ENCODE assay signal across 10 mouse cellular contexts in the genomic region with DNA sequence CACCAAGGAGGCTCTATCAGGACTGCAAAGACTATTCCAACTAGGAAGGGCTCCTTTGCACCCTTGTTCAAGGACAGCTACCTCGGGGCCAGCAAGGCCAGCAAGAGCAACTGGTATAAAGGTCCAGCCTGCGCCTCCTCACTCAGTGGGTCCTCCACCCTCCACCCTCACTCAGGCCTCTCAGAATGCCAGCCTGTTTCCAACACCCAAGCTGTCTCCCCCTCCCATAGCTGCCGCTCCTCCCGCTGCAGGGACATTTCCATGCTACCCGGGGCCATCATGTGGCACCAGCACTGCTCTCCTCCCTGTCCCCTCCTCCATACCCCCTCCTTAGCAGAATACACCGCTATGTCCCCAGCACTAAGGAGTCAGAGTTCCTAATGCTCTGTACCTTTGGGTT. TPM values are rescaled to one million over a fixed set of nuclear protein-coding genes. Genes with fewer than 3 reads are reported as not detected.
DNase-seq lines count a peak whose midpoint lies in the region; ATAC-seq and TF ChIP-seq lines count a peak whose summit lies in the region.
"Had no signal": no experiment of that assay in that cellular context is flagged by ENCODE, and none has a peak within 500 bp of the region (broad histone marks: within the 10 kb centered on the region; RNA-seq: fewer than 3 reads in every experiment).

No protein-coding gene starts in this region.

- no peak overlapping the region for H3K27ac ChIP-seq in heart, embryonic 13.5 days (replicated peaks)
- H3K27ac ChIP-seq in stomach, embryonic 15.5 days = no peak overlapping the region
- no peak overlapping the region for H3K27ac ChIP-seq in stomach, postnatal 0 days (replicated peaks)

- TF ChIP-seq CTCF in stomach, postnatal 0 days (IDR thresholded peaks at IDR 0.05; ENCODE audit: low read depth) = no peak

- WGBS in heart, embryonic 13.5 days = 8% methylated on average over 6 of the region's 6 CpGs
- WGBS in stomach, embryonic 15.5 days = 14% methylated on average over 6 of the region's 6 CpGs
- 18% methylated on average over 6 of the region's 6 CpGs for WGBS in stomach, postnatal 0 days

- no peak for TF ChIP-seq EP300 in stomach, postnatal 0 days (optimal IDR thresholded peaks at IDR 0.05)

- DNase-seq in heart, postnatal 25 days (ENCODE audit: low spot score) = no peak
- DNase-seq in stomach, postnatal 0 days (ENCODE audit: low spot score) = no peak
- DNase-seq in layer of hippocampus, postnatal 36 days = peak; percentile 48 to 53
- DNase-seq in adrenal gland, postnatal 14 days = no peak
- DNase-seq in natural killer cell, adult 2 months (ENCODE audit: low spot score in 2 of 2) = no peak
- DNase-seq in MN1 (ENCODE audit: low spot score) = no peak

- intact Hi-C loops in heart, postnatal 25 days (cut with DNase I) = no loop called here

- no peak overlapping the region for H3K9ac ChIP-seq in heart, embryonic 13.5 days
- H3K9ac ChIP-seq in stomach, embryonic 15.5 days = no peak overlapping the region
- no peak overlapping the region for H3K9ac ChIP-seq in stomach, postnatal 0 days (ENCODE audit: low read length)

- H3K4me1 ChIP-seq in heart, embryonic 13.5 days = peaks cover 32% of the 10 kb centered on the region
- peaks cover 16% of the 10 kb centered on the region; the same call in 1 of the 2 replicates for H3K4me1 ChIP-seq in stomach, embryonic 15.5 days
- H3K4me1 ChIP-seq in stomach, postnatal 0 days (replicated peaks; ENCODE audit: control insufficient read depth, insufficient read depth) = 0 out of 2 replicates have a peak, but pooled peaks cover 4% of the 10 kb centered on the region

- H3K36me3 ChIP-seq in heart, embryonic 13.5 days = no peaks in the 10 kb centered on the region
- H3K36me3 ChIP-seq in stomach, embryonic 15.5 days = no peaks in the 10 kb centered on the region
- H3K36me3 ChIP-seq in stomach, postnatal 0 days (ENCODE audit: control insufficient read depth, insufficient read depth, low read length) = no peaks in the 10 kb centered on the region

- H3K9me3 ChIP-seq in heart, embryonic 13.5 days = no peaks in the 10 kb centered on the region
- no peaks in the 10 kb centered on the region for H3K9me3 ChIP-seq in stomach, embryonic 15.5 days
- no peaks in the 10 kb centered on the region for H3K9me3 ChIP-seq in stomach, postnatal 0 days (ENCODE audit: control insufficient read depth, low read length)

- ATAC-seq in heart, embryonic 13.5 days (ENCODE audit: extremely low read depth, insufficient number of reproducible peaks, low FRiP score, low TSS enrichment) = no peak
- no peak for ATAC-seq in stomach, embryonic 15.5 days (ENCODE audit: insufficient read depth, low FRiP score, low read depth)
- ATAC-seq in stomach, postnatal 0 days (ENCODE audit: low FRiP score, low TSS enrichment) = no peak

- H3K4me3 ChIP-seq in heart, embryonic 13.5 days = peak overlapping the region; percentile 49
- no peak overlapping the region for H3K4me3 ChIP-seq in stomach, embryonic 15.5 days (replicated peaks)
- H3K4me3 ChIP-seq in stomach, postnatal 0 days (ENCODE audit: low read depth, low read length) = no peak overlapping the region

- peak overlapping the region; percentile 69 for H3K4me2 ChIP-seq in heart, embryonic 13.5 days
- peak overlapping the region; percentile 56 for H3K4me2 ChIP-seq in stomach, embryonic 15.5 days
- H3K4me2 ChIP-seq in stomach, postnatal 0 days (replicated peaks; ENCODE audit: low read depth) = no peak overlapping the region

- peaks cover 99% of the 10 kb centered on the region for H3K27me3 ChIP-seq in heart, embryonic 13.5 days (replicated peaks)
- peaks cover 39% of the 10 kb centered on the region for H3K27me3 ChIP-seq in stomach, embryonic 15.5 days (replicated peaks)
- peaks cover 2% of the 10 kb centered on the region; the same call in 1 of the 2 replicates for H3K27me3 ChIP-seq in stomach, postnatal 0 days (ENCODE audit: control insufficient read depth, insufficient read depth, low read length)

RNA-seq across cellular contexts. Expression of a gene that starts 0.6 kb away (rescaled TPM):
- polyA plus RNA-seq in heart, embryonic 13.5 days (2015; fragmentation: Nextera tagmentation; extraction: Ambion mirVana) = 0.13 and 0.17 TPM in 2 replicates
- under 1 TPM; 0.10 to 0.28 TPM for total RNA-seq in heart, postnatal 25 days (2021)
- polyA plus RNA-seq in stomach, embryonic 15.5 days (2015; fragmentation: Nextera tagmentation; extraction: Ambion mirVana) = 0.36 and 0.79 TPM in 2 replicates
- 0.08 TPM in 2 replicates for polyA plus RNA-seq in stomach, postnatal 0 days (2015; fragmentation: Nextera tagmentation; extraction: Ambion mirVana)
- 10 to 100 TPM; 40.4 to 42.8 TPM for total RNA-seq in layer of hippocampus, postnatal 36 days (2021)
- total RNA-seq in adrenal gland, postnatal 14 days (2021) = 0.23 TPM in 1 of 2 replicates, not detected in the other
- polyA plus RNA-seq: liver, embryonic 16.5 days; small intestine, adult 2 months had no signal

Comparison
In these comparisons a context has a peak if more than half of its experiments do, and no peak if none do; other contexts are left out.
1. DNase-seq: peak in layer of hippocampus, postnatal 36 days (2 of 2); none in heart, postnatal 25 days (single experiment), stomach, postnatal 0 days (single experiment), adrenal gland, postnatal 14 days (single experiment), natural killer cell, adult 2 months (0 of 2) and MN1 (single experiment).
2. RNA of a gene that starts 0.6 kb away (total RNA-seq): 40.4 to 42.8 TPM in layer of hippocampus, postnatal 36 days; 0.10 to 0.28 TPM in heart, postnatal 25 days and 0.23 TPM in adrenal gland, postnatal 14 days; every median in the first group is over 10 times any median in the second.